Comparison of ENCODE assay signal across 24 mouse cellular contexts in genomic region chr5:38064043-38064575, GRCm38 (mm10). TPM values are rescaled to one million over a fixed set of nuclear protein-coding genes. Genes with fewer than 3 reads are reported as not detected.
DNase-seq lines count a peak whose midpoint lies in the region; ATAC-seq lines count a peak whose summit lies in the region.
"Had no signal": no experiment of that assay in that cellular context is flagged by ENCODE, and none has a peak within 500 bp of the region (broad histone marks: within the 10 kb centered on the region; RNA-seq: fewer than 3 reads in every experiment).

No protein-coding gene starts in this region.

- H3K27ac ChIP-seq in forebrain, embryonic 16.5 days (ENCODE audit: low read length) = peak overlapping the region; percentile 10; the same call in 1 of the 2 replicates
- H3K27ac ChIP-seq in forebrain, embryonic 11.5 days (ENCODE audit: low read depth, low read length) = no peak overlapping the region
- H3K27ac ChIP-seq in embryonic facial prominence, embryonic 10.5 days (replicated peaks) = peak overlapping the region; percentile 80; the same call in 1 of the 2 replicates
- 0 out of 2 replicates have a peak overlapping the region, but pooled peaks have one; percentile 3 for H3K27ac ChIP-seq in embryonic facial prominence, embryonic 15.5 days (replicated peaks)
- H3K27ac ChIP-seq: heart, embryonic 13.5 days; hindbrain, embryonic 15.5 days; liver, embryonic 15.5 days; stomach, embryonic 15.5 days had no signal

- peaks cover 10% of the 10 kb centered on the region for H3K4me1 ChIP-seq in forebrain, embryonic 16.5 days (replicated peaks; ENCODE audit: control insufficient read depth, insufficient read depth, low read length)
- H3K4me1 ChIP-seq in forebrain, embryonic 11.5 days (replicated peaks; ENCODE audit: control insufficient read depth, insufficient read depth, low read length) = no peaks in the 10 kb centered on the region; the same call in 1 of the 2 replicates
- H3K4me1 ChIP-seq in embryonic facial prominence, embryonic 10.5 days = peaks cover 89% of the 10 kb centered on the region
- peaks cover 35% of the 10 kb centered on the region for H3K4me1 ChIP-seq in embryonic facial prominence, embryonic 15.5 days
- H3K4me1 ChIP-seq: liver, embryonic 15.5 days; stomach, embryonic 15.5 days had no signal

- no peak for ATAC-seq in forebrain, embryonic 16.5 days
- ATAC-seq in forebrain, embryonic 11.5 days (replicated peaks; ENCODE audit: low FRiP score) = no peak
- ATAC-seq in embryonic facial prominence, embryonic 15.5 days (ENCODE audit: insufficient number of reproducible peaks, low FRiP score, low TSS enrichment, low read depth) = no peak
- ATAC-seq: inflammation-experienced regulatory T-cells, adult 6 months had no signal

- no peaks in the 10 kb centered on the region for H3K27me3 ChIP-seq in forebrain, embryonic 16.5 days (replicated peaks; ENCODE audit: control insufficient read depth, insufficient read depth, low read length)
- H3K27me3 ChIP-seq in forebrain, embryonic 11.5 days (ENCODE audit: control insufficient read depth, insufficient read depth, low read length) = no peaks in the 10 kb centered on the region
- H3K27me3 ChIP-seq in embryonic facial prominence, embryonic 10.5 days (replicated peaks; ENCODE audit: low read depth, poor library complexity, severe bottlenecking) = no peaks in the 10 kb centered on the region
- no peaks in the 10 kb centered on the region for H3K27me3 ChIP-seq in embryonic facial prominence, embryonic 15.5 days
- H3K27me3 ChIP-seq: heart, embryonic 13.5 days; hindbrain, embryonic 15.5 days; liver, embryonic 15.5 days; stomach, embryonic 15.5 days had no signal

- no peak overlapping the region for H3K4me3 ChIP-seq in forebrain, embryonic 16.5 days (replicated peaks; ENCODE audit: low read length)
- no peak overlapping the region for H3K4me3 ChIP-seq in forebrain, embryonic 11.5 days (ENCODE audit: low read depth, low read length)
- no peak overlapping the region for H3K4me3 ChIP-seq in embryonic facial prominence, embryonic 10.5 days
- no peak overlapping the region for H3K4me3 ChIP-seq in embryonic facial prominence, embryonic 15.5 days (replicated peaks)
- H3K4me3 ChIP-seq: heart, embryonic 13.5 days; hindbrain, embryonic 15.5 days; liver, embryonic 15.5 days; stomach, embryonic 15.5 days had no signal

- no peaks in the 10 kb centered on the region for H3K36me3 ChIP-seq in forebrain, embryonic 16.5 days (ENCODE audit: control insufficient read depth, insufficient read depth)
- H3K36me3 ChIP-seq in forebrain, embryonic 11.5 days (ENCODE audit: control insufficient read depth, insufficient read depth, low read length) = no peaks in the 10 kb centered on the region
- no peaks in the 10 kb centered on the region for H3K36me3 ChIP-seq in embryonic facial prominence, embryonic 10.5 days (replicated peaks)
- no peaks in the 10 kb centered on the region for H3K36me3 ChIP-seq in embryonic facial prominence, embryonic 15.5 days
- H3K36me3 ChIP-seq: heart, embryonic 13.5 days; hindbrain, embryonic 15.5 days; liver, embryonic 15.5 days; stomach, embryonic 15.5 days had no signal

- no peak overlapping the region for H3K9ac ChIP-seq in forebrain, embryonic 16.5 days (replicated peaks; ENCODE audit: low read depth, low read length)
- H3K9ac ChIP-seq in forebrain, embryonic 11.5 days (ENCODE audit: low read length) = no peak overlapping the region
- H3K9ac ChIP-seq in embryonic facial prominence, embryonic 15.5 days = no peak overlapping the region
- H3K9ac ChIP-seq: heart, embryonic 13.5 days; hindbrain, embryonic 15.5 days; liver, embryonic 15.5 days; lung, embryonic 14.5 days; stomach, embryonic 15.5 days had no signal

- WGBS in forebrain, embryonic 16.5 days = 77% methylated on average over 4 of the region's 4 CpGs
- 91% methylated on average over 4 of the region's 4 CpGs for WGBS in forebrain, embryonic 11.5 days
- WGBS in embryonic facial prominence, embryonic 10.5 days = 88% methylated on average over 4 of the region's 4 CpGs
- 65% methylated on average over 4 of the region's 4 CpGs for WGBS in embryonic facial prominence, embryonic 15.5 days

- no peak for DNase-seq in forebrain, embryonic 11.5 days (ENCODE audit: low spot score)
- DNase-seq in layer of hippocampus, adult 9-10 months (ENCODE audit: low spot score) = peak; percentile 22
- no peak for DNase-seq in layer of hippocampus, adult 11-12 months (ENCODE audit: low spot score)
- no peak for DNase-seq in embryonic facial prominence, embryonic 10.5 days (ENCODE audit: low spot score)
- no peak for DNase-seq in liver
- no peak for DNase-seq in left cerebral cortex, postnatal 36 days (ENCODE audit: low spot score in 2 of 2)
- DNase-seq: adrenal gland, adult 8-10 months; cerebellum, adult 11-12 months; cerebellum, adult 9-11 months; kidney, adult 11 months; kidney, postnatal 14 days; lung, postnatal 14 days; retina, postnatal 1 day; right cerebral cortex, postnatal 14 days; thymus, postnatal 14 days had no signal

- intact Hi-C loops in left cerebral cortex, postnatal 36 days (cut with DNase I) = no loop called here

- no peak overlapping the region for H3K4me2 ChIP-seq in forebrain, embryonic 16.5 days (ENCODE audit: low read length)
- H3K4me2 ChIP-seq in forebrain, embryonic 11.5 days (ENCODE audit: low read depth, low read length, severe bottlenecking) = no peak overlapping the region
- H3K4me2 ChIP-seq in embryonic facial prominence, embryonic 15.5 days (replicated peaks) = no peak overlapping the region
- H3K4me2 ChIP-seq: heart, embryonic 13.5 days; hindbrain, embryonic 15.5 days; liver, embryonic 15.5 days; lung, embryonic 14.5 days; stomach, embryonic 15.5 days had no signal

- no peaks in the 10 kb centered on the region for H3K9me3 ChIP-seq in forebrain, embryonic 16.5 days (ENCODE audit: control insufficient read depth, low read length)
- H3K9me3 ChIP-seq in forebrain, embryonic 11.5 days (ENCODE audit: control insufficient read depth, low read length) = no peaks in the 10 kb centered on the region
- no peaks in the 10 kb centered on the region for H3K9me3 ChIP-seq in embryonic facial prominence, embryonic 10.5 days
- no peaks in the 10 kb centered on the region for H3K9me3 ChIP-seq in embryonic facial prominence, embryonic 15.5 days (replicated peaks)
- H3K9me3 ChIP-seq: G1E; heart, embryonic 13.5 days; hindbrain, embryonic 15.5 days; liver, embryonic 15.5 days; stomach, embryonic 15.5 days had no signal

RNA-seq across cellular contexts. Expression of gene Stx18, which starts 25.6 kb away (rescaled TPM):
- polyA plus RNA-seq in forebrain, embryonic 16.5 days (2015; fragmentation: Nextera tagmentation; extraction: Ambion mirVana) = 38.6 and 39.1 TPM in 2 replicates
- polyA plus RNA-seq in forebrain, embryonic 11.5 days (2014; fragmentation: Nextera tagmentation; extraction: Ambion mirVana) = 47.8 and 53.5 TPM in 2 replicates
- 54.8 and 55.8 TPM in 2 replicates for polyA plus RNA-seq in embryonic facial prominence, embryonic 10.5 days (2016; fragmentation: Nextera tagmentation; extraction: Ambion mirVana)
- 47.4 and 47.5 TPM in 2 replicates for polyA plus RNA-seq in embryonic facial prominence, embryonic 15.5 days (2015; fragmentation: Nextera tagmentation; extraction: Ambion mirVana)
- total RNA-seq in left cerebral cortex, postnatal 36 days (2021) = 10 to 100 TPM; 32.5 to 41.2 TPM
